Mouse (Mus musculus): ENCODE measurements around the gene Itgb8.

The Itgb8 gene

GRCm38 (mm10) chr12:119219409-119219808 is 19.2 kb downstream of the Itgb8 start:
- TF ChIP-seq GATA4 (IDR thresholded peaks at IDR 0.05; ENCODE audit: insufficient replicate concordance, low read length): no peak

GRCm38 (mm10) chr12:119217700-119218265 is 20.8 kb downstream of the Itgb8 start:
- TF ChIP-seq GATA4 (IDR thresholded peaks at IDR 0.05; ENCODE audit: insufficient replicate concordance, low read length): no peak

GRCm38 (mm10) chr12:119215225-119215624 is 23.4 kb downstream of the Itgb8 start:
- no peak for TF ChIP-seq GATA4 (IDR thresholded peaks at IDR 0.05; ENCODE audit: insufficient replicate concordance, low read length)

GRCm38 (mm10) chr12:119211533-119211932 is 27.1 kb downstream of the Itgb8 start:
- no peak for TF ChIP-seq GATA4 (IDR thresholded peaks at IDR 0.05; ENCODE audit: insufficient replicate concordance, low read length)

DNA sequence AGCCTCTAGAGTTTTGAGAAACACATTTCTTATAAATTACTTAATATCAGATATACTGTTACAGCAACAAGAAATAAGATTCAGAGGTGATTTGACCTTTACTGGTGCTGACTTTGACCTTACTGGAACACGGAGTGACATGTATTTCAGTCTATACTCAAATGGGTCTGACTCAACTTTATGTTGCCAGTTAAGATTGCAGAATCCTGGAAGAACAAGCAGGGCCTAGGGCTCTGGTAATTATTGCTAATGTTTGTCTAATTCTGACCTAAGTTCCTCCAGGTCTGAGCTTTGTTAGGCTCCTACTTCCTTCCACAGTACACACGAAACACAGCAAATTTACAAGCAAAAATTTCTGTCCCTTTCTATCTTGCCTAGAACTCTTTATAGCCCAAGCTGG is 28.0 kb downstream of the Itgb8 start:
- no peak for TF ChIP-seq GATA4 (IDR thresholded peaks at IDR 0.05; ENCODE audit: insufficient replicate concordance, low read length)

DNA sequence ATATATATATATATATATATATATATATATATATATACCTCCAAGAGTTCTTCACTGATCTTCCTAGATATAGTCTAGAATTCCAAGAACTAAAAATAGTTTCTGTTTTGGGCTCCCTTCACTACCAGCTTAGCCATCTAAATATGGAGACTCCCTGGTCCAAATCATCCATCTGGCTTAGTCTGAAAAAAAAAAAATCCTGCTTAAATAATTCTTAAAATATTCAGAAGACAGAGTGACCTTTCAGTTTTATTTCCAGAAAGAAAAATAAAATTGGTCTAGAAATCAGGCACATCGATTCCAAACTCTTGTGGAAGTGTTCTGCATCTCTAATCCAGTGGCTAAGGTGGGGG is 28.6 kb downstream of the Itgb8 start:
- TF ChIP-seq GATA4 (IDR thresholded peaks at IDR 0.05; ENCODE audit: insufficient replicate concordance, low read length): no peak

DNA sequence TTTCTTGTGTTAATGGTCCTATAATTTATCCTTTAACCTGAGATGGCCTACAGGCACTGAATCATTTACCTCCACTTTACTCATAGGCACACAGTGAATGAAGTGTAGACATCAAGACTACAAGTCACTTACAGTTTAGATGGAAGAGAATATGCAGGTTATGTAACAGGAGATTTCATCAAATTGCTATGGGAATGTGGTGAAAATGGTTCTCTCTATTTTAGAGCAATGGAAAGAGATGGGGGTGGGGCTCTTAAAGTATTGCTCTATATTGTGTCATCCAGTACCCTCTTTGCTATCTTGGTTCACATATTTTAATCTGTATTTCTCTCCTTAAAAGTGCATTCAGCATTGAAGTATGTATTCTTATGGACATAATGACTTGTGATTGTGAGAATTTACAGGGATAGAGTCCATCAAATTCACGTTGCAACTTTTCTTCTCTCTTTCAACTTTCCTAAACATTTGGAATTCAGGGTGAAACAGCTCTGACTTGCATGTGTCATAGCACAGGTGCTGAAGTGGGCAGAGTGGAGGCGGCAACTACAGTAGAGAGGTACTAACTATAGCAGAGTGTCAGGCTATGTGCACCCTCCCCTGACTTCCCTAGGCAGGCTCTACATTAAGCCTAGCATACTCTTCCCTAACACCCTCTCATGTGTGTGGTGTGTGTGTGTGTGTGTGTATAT is 29.1 kb downstream of the Itgb8 start:
- TF ChIP-seq GATA4 (IDR thresholded peaks at IDR 0.05; ENCODE audit: insufficient replicate concordance, low read length): no peak

- TF ChIP-seq GATA4 (IDR thresholded peaks at IDR 0.05; ENCODE audit: insufficient replicate concordance, low read length): no peak
Observed at GRCm38 (mm10) chr12:119207464-119207801, 31.2 kb downstream of the Itgb8 start.

DNA sequence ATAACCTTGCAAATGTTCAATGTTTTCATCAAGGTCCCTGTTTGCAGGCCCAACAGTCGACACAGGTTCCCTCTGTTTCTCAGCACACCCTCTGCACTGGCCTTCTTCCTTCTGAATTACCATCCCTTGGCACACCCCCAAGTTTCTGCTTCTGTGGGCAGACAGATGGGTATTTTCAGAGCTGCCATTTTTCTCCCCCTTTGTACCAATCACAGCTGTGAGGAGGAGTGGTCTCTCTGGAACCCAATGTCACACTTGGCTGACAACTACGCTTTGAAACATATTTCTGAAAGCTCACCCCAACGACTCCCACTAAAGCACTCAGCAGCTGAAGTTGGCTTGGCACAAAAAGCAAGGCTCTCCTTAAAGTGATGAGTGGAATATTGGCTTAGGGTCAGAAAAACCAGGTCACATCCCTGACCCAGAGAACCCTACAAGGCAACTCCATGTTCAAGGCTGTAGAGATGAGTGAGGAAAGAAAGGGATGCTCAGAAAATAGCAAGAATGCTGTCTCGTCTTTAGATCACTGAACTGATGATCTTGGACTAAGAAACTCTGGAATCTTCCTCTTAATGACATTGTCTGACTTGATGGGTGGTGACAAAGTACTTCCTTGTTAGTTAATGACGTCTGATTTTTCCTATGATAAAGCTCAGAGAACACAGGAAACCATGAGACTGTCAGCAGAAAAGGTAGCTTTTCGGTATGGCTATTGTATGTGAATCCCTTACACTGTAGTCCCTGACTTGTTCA is 31.7 kb downstream of the Itgb8 start:
- TF ChIP-seq GATA4 (IDR thresholded peaks at IDR 0.05; ENCODE audit: insufficient replicate concordance, low read length): no peak

DNA sequence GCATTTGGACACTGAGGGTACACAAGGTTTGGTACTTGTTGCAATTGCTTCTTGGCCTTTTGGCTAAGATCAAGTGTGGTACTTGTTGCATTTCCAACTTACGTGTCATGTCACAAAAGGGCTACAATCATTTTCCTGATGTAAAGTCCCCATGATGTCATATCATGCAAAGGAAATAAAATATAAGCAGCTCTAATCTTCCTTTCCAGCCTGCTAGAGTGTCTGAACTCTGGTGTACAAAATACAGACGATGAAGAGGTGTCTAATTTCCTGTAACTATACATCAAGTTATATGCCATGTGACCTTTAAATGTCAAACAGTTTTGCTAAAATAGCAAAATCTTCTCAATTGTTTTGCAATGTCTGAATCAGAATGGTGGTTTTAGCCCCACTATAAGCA is 34.2 kb downstream of the Itgb8 start:
- TF ChIP-seq GATA4 (IDR thresholded peaks at IDR 0.05; ENCODE audit: insufficient replicate concordance, low read length): no peak

DNA sequence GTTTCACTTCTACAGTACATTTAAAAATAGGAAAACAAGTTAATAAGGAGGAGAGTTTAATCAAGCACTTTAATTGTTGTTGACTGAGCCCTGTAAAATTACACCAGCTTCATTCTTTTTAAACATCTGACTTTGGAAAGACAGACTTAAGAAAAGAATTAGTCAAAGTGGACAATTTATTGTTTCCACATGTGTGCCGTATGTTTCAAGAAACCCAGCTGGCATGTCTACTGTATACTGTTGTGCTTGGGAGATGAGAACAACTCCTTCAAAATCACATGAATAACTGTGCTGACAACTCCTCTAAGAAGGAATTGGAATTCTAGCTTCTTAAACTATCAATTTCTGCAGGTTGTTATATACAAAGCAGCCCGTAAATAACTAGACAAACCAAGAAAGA is 35.8 kb downstream of the Itgb8 start:
- no peak for TF ChIP-seq GATA4 (IDR thresholded peaks at IDR 0.05; ENCODE audit: insufficient replicate concordance, low read length)

GRCm38 (mm10) chr12:119195145-119195544 is 43.5 kb downstream of the Itgb8 start:
- no peak for TF ChIP-seq GATA4 (IDR thresholded peaks at IDR 0.05; ENCODE audit: insufficient replicate concordance, low read length)

- no peak for TF ChIP-seq GATA4 (IDR thresholded peaks at IDR 0.05; ENCODE audit: insufficient replicate concordance, low read length)
Observed at GRCm38 (mm10) chr12:119189814-119190213, 48.8 kb downstream of the Itgb8 start.

DNA sequence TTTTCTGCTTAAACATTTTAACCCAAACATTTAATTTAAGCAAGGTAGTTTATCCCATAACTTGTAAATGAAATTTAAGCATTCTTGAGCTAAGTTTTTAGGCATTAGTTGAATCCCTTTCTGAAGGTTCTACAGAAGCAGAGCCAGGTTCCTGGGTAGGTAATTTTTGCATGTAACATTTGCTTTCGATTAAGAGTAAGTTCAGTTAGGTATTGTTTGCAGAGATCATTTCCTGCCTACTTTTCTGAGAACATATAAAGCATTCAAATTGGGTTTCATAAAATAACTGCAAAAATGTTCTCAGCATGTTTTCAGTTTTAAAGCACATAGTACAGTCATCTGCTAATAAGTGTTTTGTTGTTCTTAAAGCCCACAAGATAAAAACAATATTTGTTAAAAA is 53.2 kb downstream of the Itgb8 start:
- no peak for TF ChIP-seq GATA4 (IDR thresholded peaks at IDR 0.05; ENCODE audit: insufficient replicate concordance, low read length)

GRCm38 (mm10) chr12:119182215-119182924 is 56.2 kb downstream of the Itgb8 start:
- no peak for TF ChIP-seq GATA4 (IDR thresholded peaks at IDR 0.05; ENCODE audit: insufficient replicate concordance, low read length)

DNA sequence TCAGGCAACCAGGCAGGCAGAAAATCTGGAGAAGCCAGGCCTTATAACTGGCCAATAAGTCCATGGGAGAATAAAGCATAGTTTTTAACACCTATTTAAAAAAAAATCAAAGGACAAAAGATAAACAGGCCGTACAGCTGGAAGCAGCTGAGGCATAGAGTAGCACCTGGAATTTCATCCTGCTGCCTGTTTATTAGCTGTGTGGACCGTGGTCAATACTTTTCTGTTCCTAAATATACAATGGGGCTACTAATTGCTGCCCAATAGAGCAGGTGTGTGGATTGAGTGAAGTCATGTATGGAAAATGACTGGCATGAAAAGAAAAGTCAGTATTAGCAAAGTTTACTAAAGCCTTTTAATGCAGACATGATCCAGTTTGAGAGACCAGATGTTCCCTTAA is 62.6 kb downstream of the Itgb8 start:
- TF ChIP-seq GATA4 (IDR thresholded peaks at IDR 0.05; ENCODE audit: insufficient replicate concordance, low read length): no peak

All from liver, adult (tissue).